Mouse (Mus musculus): ENCODE data around the gene Ccne1.

GRCm38 (mm10) chr7:38071065-38071464 is 36.3 kb downstream of the Ccne1 start:
- TF ChIP-seq CTCF (IDR thresholded peaks at IDR 0.05; ENCODE audit: low read depth, low read length), result no peak
- TF ChIP-seq GATA1 (IDR thresholded peaks at IDR 0.05; ENCODE audit: borderline replicate concordance, low read length), result no peak
- TF ChIP-seq POLR2AphosphoS5 (IDR thresholded peaks at IDR 0.05; ENCODE audit: insufficient replicate concordance, low read depth, low read length), result no peak
- no peak for TF ChIP-seq TAL1 (conservative IDR thresholded peaks at IDR 0.05; ENCODE audit: low read depth, low read length)

All from G1E (cell line).